Mouse (Mus musculus): ENCODE measurements around the gene Carmil3.

Carmil3 gene

DNA sequence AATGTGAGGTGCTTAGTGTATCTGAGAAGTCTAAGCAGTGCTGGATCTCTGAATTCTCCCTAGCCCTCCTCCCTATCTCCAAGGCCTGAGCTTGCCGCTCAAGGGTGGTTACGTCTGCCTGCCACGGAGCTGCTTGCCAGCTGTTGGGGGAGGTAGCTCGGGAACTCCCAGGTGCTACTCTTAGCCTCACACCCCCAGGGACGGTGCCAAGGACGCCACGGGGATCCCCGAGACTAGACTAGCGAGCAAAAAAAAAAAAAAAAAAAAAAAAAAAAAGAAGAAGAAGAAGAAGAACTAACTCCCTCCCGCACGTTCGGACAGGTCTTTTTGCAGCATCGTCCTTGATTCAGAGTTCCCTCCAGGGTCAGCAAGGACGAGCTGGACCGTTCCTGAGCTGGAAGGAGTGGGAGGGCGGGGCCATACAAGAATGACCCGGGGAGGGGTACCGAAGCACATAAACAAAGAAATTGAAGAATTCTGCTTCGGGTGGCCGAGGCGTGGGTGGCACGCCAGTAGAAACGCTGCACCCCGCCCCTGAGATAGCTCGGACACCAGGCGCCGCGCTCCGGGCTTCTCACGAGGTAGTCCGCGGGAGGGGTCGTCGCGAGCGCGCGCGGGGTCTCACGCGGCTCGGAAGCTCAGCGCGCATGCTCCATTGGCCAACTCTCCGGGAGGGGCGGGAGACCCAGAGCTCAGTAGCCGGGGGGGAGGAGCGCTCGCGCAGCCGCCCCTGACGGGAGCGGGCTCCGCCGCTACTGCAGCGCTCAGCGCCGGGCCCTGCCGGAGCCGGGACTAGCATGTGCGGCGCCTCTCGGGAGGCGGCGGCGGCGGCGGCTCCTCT lies at the start of gene Carmil3:
Gene Carmil3 (plus strand): TSS at position 291 of the 841 bp plus-strand sequence.
- DNase-seq (ENCODE audit: low read depth, low spot score) = peak; percentile 82

DNA sequence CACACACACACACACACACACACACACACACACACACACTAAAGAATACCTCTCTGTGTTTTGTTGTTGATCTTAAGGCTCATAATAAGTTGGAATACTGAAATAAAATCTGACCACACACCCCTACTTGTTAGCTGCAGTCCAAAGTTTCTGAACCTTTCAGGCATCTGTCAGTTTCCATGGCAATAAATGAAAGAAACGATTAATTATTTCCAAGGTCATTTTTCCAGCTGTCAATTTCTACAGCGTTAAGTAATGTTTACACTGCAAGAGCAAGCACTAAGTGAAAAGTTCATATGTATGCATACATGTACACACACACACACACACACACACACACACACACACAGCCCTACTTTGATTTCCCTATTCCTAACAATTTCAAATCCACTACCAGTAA lies 32.8 kb upstream of the Carmil3 start:
- DNase-seq (ENCODE audit: low read depth, low spot score) = no peak

DNA sequence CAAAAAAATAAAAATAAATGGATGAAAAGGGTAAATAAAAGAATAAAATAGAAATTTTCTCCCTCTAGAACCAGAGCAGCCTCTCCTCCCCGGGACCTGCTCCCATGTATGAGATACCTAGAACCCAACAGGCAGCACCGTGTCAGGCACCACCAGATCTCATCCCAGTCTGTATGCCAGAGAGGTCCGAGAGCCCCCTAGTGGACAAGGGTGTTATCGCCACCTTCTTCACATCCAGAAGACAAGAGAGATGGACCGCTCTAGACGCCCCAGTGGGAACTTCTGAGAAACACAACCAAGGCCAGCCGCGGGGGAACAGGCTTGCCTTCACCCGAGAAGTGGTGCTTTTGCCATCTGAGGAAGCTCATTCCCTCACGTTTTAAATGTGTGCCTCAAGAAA lies 32.2 kb upstream of the Carmil3 start:
- peak; percentile 79 for DNase-seq (ENCODE audit: low read depth, low spot score)

DNA sequence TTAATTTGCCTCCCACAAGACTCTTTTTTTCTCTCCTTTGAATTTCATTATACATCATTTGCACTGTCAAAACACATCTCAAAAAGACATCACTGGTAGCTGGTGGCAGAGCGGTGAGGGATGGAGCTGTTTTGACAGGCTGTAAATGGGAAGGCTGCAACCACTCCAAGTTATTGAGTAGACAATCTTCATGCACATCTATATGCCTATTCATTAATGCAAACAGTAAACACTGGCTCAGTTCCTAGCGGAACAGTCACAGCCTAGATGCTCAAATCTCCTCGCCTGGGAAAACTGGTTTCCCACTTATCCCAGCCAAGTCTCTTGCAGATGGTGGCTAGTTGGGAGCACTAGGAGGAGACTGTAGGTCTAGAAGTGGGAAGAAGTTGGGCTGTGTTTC lies 31.7 kb upstream of the Carmil3 start:
- DNase-seq (ENCODE audit: low read depth, low spot score) = no peak

DNA sequence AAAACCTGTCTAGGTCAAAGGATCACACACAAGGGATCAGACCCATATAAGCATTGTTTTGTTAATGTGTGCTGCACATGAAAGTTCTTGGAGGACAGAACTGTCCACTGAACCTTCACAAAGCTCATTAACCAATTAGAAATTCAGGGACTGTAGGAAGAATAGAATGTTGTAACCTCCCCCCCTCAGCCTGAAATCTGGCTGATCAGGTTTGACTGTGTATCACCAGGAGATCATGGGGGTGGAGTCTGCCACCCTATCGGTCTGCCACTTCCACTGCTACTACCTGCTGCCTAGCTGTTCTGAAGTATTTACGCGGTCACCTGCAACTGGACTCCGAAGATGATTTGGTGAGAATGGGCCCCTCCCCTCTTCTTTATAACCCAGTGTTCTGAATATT lies 30.7 kb upstream of the Carmil3 start:
- DNase-seq (ENCODE audit: low read depth, low spot score) = no peak

DNA sequence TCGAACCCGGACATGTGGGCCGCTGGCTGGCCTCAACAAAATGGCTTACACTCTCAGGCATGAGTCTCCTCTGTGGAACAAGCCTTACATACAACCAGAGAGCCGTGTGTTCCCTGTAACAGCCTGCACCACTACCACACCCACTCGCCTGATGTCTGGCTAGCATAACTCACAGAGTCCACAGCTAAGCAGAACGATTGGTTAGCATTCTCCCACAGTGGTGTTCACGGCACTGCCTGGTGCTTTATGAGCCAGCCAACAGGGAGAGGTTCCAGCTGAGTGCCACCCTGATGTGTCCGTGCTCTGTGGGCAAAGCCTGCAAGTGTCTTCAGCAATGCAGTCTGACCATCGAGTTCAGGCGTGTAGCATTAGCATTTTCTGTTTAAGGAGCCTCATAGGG lies 30.2 kb upstream of the Carmil3 start:
- DNase-seq (ENCODE audit: low read depth, low spot score) = no peak

DNA sequence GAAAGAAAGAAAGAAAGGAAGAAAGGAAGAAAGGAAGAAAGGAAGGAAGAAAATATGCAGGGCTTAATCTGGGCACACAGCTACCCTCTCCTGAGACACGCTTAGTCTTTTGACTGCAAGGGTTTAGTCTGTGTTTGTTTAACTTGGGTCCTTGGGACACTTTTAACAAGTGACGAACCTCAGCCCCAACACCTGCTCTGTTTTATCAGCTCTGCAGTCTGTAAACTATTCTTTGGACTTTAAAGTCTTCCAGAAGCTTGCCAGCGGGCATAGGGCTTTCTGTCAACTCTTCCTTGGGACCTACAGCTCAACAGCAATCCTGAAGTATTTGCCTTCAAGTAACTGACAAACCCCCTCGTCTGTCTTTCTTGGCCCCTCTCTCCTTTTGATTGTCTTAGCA lies 28.7 kb upstream of the Carmil3 start:
- DNase-seq (ENCODE audit: low read depth, low spot score) = no peak

DNA sequence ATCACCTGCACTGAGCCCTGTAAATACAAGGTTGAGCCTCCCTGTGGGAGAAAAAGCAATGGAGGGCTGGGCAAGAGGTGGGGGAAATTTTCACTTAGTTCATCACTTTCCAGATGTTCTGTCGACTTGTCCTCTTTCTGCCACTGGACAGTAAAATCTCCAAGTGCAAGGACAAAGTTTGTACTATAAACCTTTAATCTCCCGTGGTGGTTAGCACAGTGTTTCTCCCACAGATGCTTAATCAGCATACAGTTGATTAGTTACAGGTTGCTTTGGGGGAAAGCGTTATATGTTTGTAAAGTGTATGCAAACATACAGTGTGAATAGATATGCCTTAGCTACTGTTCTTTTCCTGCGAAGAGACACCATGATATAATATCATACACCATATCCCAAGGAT lies 24.0 kb upstream of the Carmil3 start:
- DNase-seq (ENCODE audit: low read depth, low spot score) = no peak

DNA sequence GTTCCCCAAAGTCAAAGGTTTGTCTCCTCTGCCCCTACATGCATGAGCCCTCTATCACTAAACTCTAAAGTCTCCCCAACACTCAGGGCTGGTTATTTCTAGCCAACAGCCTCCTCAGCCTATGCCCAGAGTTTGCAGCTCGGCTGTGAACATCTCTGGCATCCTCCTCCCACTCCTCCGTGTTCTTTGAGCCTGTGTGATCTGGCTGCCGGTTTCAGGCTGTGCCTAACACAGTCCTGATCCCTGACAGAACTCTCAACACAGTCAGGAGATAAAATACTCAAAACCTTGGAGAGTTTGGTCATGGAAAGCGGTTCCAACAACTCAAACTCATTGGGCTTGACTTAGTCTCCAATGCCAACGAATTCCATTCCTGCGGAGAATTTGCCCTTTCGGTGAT lies 23.3 kb upstream of the Carmil3 start:
- DNase-seq (ENCODE audit: low read depth, low spot score) = no peak

DNA sequence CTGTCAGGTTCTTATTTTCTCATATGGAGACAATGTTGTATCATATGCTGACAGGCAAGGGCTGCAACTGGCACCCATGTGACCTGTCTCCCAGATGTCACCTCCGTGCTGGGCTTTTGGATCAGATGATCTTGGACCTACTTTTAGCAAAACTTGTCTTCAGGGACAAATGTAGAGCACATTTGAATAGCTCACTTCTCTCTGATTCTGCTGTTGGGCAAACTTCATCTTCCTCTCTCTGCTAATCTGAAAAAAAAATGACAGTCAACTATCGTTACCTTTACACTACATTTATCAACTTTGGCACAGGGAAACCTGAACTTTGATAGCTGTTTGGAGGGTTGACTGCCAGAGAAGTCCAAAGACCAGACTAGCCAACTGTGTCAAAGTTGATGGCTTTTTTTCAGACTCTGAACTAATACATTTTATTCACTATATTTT lies 22.1 kb upstream of the Carmil3 start:
- DNase-seq (ENCODE audit: low read depth, low spot score) = no peak

DNA sequence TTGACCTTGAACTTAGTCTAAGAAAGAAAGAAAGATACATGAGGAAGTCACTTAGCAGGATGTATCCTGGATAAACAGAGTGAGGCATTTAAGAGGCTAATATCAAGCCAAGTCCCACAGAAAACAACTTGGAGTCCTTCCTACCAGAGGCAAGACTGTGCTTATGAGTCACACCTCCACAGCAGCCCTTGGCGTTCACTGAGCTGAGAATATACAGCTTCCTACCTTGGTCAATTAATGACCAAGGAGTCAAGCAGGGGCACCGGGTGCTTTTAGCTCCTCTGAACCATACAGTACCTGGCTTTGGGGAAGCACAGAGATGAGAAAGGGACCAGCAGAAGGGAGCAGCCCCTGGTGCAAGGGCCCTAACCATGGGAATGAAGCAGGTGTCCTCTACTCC lies 21.4 kb upstream of the Carmil3 start:
- no peak for DNase-seq (ENCODE audit: low read depth, low spot score)

DNA sequence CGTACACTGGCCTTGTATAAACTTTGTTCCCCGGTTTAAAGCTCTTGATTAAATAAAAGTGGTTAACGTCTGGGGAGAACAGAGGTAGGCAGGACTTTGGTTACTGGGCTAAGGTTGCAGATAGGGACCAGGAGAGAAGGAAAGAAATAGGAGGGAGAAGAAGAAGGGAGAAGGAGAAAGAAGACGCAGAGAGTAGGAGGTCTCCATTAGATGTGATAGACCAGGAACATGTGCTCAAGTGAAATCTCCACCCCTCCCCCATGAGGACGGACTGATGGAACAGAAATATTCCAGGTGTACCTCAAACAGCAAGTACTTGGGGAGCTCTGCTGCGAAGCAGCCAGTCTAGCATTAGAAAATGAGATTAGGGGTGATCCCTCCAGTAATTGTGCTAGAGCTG lies 20.6 kb upstream of the Carmil3 start:
- no peak for DNase-seq (ENCODE audit: low read depth, low spot score)

DNA sequence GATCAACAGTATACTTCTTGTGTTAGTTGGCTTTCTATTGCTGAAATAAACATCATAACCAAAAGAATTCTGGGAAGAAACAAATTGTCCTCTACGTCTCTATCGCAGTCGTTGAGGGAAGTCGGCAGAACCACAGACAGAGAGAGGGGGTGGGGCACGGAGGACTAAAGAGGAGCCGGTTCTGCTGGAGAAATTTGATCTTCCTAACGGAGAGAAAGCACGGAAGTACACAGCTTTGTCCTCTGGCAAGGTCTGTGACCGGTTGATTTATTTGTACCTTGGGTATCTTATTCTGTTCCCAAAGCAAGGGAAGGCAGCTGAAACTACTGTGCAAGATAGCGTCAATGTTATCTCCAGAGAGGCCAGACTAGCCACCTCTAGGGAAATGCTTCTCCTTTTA lies 19.6 kb upstream of the Carmil3 start:
- DNase-seq (ENCODE audit: low read depth, low spot score) = no peak

DNA sequence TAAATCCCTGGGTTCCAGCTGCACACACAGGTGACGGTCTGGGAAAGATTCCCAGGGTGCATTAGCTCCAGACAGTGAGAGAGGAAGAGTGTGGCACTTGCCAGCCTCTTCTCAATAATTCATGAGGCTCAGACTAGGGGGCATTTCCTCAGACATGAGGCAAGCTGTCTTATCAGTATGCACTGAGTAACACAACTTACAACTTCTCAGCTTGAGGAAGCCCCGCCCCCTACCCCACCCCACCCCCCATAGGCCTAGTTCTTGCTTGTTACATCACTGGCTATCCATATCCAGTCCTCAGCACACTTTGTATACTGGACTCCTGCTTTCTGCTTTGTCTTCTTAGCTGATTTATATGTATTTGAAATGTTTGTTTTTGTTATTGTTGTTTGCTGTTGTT lies 14.8 kb upstream of the Carmil3 start:
- no peak for DNase-seq (ENCODE audit: low read depth, low spot score)

DNA sequence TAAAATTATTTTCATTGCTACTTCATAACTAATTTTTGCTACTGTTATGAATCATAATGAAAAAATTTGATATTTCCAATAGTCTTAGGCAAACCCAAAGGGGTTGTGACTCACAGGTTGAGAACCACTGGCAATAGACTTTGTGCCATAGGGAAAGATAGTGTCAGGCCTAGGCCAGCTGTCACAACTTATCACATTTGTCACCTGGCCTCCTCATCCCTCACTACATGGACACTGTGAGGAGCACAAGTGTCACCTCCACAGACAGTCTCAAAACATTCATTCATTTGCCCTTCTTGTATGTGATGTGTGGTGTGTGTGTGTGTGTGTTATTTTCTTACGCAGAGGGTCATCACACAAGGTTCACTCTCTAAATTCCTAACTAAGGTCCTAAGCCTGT lies 13.0 kb upstream of the Carmil3 start:
- no peak for DNase-seq (ENCODE audit: low read depth, low spot score)

DNA sequence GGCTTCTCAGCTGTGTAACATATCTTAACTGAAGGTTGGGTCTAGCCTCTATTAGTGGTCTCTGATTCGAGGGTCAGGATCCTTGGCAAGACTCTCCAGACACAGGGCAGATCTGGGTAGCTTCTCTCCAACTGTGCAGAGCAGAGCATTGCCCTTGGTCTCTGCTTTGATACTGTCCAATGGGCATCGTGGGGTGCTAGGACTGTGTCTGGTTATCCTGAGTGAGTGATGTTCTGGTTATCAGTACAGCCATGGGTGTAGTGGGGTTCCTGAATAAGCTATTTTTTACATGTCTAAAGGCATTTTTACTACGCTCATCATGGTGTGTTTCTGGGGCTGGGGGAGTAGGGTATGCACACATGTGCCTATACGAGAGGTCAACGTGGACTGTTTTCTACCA lies 12.6 kb upstream of the Carmil3 start:
- no peak for DNase-seq (ENCODE audit: low read depth, low spot score)

DNA sequence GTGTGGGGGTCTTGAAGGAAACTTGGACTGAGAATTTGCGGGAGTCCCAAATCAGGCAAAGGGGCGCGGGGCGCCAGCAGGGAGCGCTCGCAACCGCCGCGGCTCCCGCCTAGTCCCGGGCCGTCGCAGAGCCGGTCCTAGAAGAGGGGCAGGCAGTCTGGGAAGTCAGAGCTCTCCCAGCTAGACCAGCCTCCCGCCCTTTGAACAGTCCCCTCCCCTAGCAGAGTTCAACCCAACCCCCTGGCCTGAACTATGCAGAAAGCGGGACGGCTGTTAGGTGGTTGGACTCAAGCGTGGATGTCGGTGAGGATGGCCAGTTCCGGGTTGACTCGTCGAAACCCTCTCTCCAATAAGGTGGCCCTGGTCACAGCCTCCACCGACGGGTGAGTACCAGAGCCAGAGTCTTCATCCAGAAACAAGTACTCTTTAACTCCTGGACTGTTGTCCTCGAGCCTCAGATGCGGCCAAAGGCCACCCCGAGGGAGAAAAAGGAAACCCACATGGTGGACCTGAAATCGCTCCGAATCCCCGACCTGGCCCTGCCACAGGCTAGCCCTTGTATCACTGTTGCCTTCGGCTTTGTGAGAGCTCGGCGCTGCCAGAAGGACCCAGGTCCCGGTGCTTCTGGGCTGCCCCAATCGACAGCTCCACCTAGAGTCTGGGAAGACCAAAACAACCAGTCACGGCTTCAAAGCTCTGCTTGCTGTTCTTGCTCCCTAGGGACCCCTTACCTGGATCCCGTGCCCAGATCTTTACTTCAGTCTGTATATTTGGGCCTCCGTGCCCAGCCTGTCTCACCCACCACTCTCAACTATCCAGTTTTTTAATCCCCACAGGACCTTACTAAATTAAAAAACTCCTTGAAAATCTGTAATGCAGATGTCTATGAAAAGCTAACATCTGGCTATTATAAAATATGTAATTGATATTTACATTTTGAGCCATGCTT lies 11.5 kb upstream of the Carmil3 start, which contains the start of gene Dhrs4:
Gene Dhrs4 (plus strand): TSS at position 108 of the 949 bp plus-strand sequence.
- DNase-seq (ENCODE audit: low read depth, low spot score) = peak; percentile 91

DNA sequence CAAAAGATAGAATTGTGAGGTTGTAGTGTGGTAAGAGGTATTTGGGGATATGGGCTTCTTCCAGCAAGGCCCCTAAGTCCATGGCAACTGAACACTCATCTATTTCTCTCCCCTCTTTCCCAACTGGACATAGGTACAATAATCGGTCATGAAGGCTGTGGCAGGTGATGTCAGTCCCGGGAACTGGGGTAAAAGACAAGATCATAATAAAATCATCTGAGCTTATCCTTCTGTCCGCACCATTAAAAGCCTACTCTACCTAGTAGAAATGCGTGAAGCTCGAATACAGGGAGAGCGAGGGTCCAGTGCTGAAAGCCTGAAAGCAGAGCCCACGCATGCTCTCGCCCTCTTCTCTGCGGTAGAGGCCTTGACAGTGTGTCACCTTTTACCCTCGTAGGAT lies 10.8 kb upstream of the Carmil3 start:
- DNase-seq (ENCODE audit: low read depth, low spot score) = no peak

DNA sequence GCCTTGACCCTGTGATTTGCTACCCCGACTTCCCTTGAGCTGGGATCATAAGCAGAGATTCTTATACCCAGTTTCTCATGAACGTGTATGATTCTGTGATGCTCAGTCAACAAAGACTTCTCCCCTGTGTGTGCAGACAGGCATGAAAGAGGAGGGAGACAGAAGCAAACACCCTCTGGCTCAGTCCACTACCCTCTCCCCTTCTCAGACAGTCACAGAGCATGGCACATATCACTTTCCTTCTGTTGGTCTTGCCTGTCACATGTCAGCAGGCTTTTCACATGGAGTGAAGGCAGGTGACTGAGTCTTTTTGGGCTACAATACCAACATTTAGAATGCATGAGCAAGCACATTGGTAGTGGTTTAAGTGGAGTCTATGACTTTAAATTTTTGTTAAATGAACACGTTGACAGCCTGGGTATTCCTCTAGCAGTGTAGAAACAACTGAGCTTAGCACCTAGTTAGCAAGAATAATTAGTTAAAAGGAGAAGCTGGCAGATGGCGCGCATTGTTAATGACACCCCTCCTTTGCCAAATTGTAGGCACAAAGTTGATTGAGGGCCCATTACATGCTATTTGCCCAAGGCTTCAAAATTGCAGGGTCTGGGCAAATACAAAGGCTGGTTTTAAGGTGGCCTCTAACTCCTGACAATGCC lies 5.9 kb upstream of the Carmil3 start:
- DNase-seq (ENCODE audit: low read depth, low spot score) = no peak

DNA sequence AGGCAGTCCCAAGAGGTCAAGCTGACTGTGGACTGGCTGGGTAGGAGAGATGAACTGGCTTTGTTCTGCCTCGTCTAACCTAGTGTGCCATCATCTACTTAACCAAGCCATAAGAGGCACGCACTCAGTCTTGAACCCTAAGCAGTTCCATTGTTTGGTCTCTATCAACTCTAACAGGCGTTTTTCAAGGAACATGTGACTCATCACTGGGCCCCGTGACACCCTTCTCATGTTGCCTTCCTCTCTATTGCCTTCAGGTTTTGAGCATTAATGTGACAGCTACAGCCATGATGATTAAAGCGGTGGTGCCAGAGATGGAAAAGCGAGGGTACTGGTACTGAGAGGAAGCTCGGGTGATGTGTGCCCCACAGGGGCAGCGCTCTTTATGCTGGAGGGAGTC lies 3.6 kb upstream of the Carmil3 start:
- DNase-seq (ENCODE audit: low read depth, low spot score) = no peak

DNA sequence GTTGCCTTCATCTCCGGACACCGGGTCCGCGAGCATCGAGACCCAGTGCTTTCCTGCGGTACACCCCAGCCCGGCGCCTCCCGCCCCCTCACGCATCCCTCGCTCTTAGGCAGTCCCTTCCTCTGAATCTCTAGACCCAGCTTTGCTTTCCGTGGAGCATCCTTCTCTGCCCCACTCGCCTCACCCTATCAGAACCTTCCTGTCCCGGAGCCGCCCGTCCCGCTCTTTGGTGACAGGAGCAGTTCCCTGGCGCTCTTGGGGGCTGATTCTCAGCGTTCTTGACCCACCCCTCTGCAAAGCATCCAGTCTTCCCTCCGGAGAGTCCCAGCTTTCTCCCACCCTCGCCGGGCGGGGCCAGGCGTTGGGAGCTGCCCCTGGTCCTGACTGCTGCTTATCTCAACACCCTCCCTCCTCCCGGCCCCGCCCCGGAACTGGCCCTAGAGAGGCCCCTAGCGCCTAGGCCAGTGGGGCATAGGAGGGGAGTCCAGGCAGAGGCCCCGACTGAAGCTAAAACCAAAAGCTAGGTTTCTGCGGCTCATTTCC lies 911 bp downstream of the Carmil3 start:
- DNase-seq (ENCODE audit: low read depth, low spot score) = peak; percentile 79

DNA sequence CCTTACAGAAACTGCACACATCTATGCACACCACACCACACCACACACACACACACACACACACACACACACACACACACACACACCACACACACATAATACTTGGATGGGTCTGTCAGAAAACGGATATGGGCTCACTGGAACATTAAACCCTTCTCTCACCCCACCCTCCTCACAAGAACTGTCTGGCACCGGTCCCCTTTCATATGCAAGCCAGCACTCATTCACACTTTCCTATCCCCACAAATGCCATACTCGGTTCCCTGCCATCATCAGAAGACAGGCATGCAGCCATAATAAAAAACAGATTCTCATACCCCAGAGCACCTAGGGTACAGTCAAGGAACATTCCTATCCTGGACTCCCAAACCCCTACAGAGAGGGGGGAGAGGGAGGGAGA lies 1.7 kb downstream of the Carmil3 start:
- DNase-seq (ENCODE audit: low read depth, low spot score) = no peak

All from A20 (cell line).